In the genomic region with DNA sequence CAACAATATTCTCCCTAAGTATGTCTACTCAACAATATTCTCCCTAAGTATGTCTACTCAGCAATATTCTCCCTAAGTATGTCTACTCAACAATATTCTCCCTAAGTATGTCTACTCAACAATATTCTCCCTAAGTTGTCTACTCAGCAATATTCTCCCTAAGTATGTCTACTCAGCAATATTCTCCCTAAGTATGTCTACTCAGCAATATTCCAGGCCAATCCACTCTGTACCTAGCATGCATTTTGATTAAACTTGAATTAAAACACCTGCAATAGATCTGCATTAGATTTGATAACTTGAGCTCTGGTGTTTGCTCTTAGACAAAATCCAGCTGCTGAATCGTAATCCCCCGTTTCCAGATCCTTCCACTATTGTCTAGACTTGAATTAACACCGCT, we compare ENCODE assay signal across 32 mouse cellular contexts. TPM values are rescaled to one million over a fixed set of nuclear protein-coding genes. Genes with fewer than 3 reads are reported as not detected.
"Had no signal": no experiment of that assay in that cellular context is flagged by ENCODE, and none has a peak within 500 bp of the region (broad histone marks: within the 10 kb centered on the region; RNA-seq: fewer than 3 reads in every experiment).

No protein-coding gene starts in this region.

RNA-seq across cellular contexts. Expression of a gene that starts 26.9 kb away (rescaled TPM):
- total RNA-seq: common myeloid progenitor, adult 5-6 weeks; forebrain, postnatal 0 days; gastrocnemius, adult 18-20 months; gastrocnemius, adult 2 months; gastrocnemius, adult 8-10 months; gastrocnemius, postnatal 10 days; gastrocnemius, postnatal 14 days; gastrocnemius, postnatal 25 days; gastrocnemius, postnatal 36 days; gastrocnemius, postnatal 4 days; granulocyte monocyte progenitor cell, adult 5-6 weeks; heart, adult 18-20 months; heart, adult 2 months; heart, adult 8-10 months had no signal
- polyA plus RNA-seq: cortical plate, adult 2 months; embryonic facial prominence, embryonic 10.5 days; embryonic facial prominence, embryonic 11.5 days; embryonic facial prominence, embryonic 12.5 days; embryonic facial prominence, embryonic 13.5 days; embryonic facial prominence, embryonic 14.5 days; embryonic facial prominence, embryonic 15.5 days; erythroblast, embryonic 14.5 days; forebrain, embryonic 10.5 days; forebrain, embryonic 11.5 days; forebrain, embryonic 13.5 days; forebrain, embryonic 14.5 days; forebrain, embryonic 15.5 days; forebrain, embryonic 16.5 days; forebrain, postnatal 0 days; frontal cortex, adult 2 months; gonadal fat pad, adult 2 months; heart, adult 2 months; heart, embryonic 10.5 days had no signal

RNA-seq across cellular contexts. Expression of a gene that starts 36.8 kb away (rescaled TPM):
- total RNA-seq: common myeloid progenitor, adult 5-6 weeks; forebrain, postnatal 0 days; gastrocnemius, adult 18-20 months; gastrocnemius, adult 2 months; gastrocnemius, adult 8-10 months; gastrocnemius, postnatal 10 days; gastrocnemius, postnatal 14 days; gastrocnemius, postnatal 25 days; gastrocnemius, postnatal 36 days; gastrocnemius, postnatal 4 days; granulocyte monocyte progenitor cell, adult 5-6 weeks; heart, adult 18-20 months; heart, adult 2 months; heart, adult 8-10 months had no signal
- polyA plus RNA-seq: cortical plate, adult 2 months; embryonic facial prominence, embryonic 10.5 days; embryonic facial prominence, embryonic 11.5 days; embryonic facial prominence, embryonic 12.5 days; embryonic facial prominence, embryonic 13.5 days; embryonic facial prominence, embryonic 14.5 days; embryonic facial prominence, embryonic 15.5 days; erythroblast, embryonic 14.5 days; forebrain, embryonic 10.5 days; forebrain, embryonic 11.5 days; forebrain, embryonic 12.5 days; forebrain, embryonic 13.5 days; forebrain, embryonic 14.5 days; forebrain, embryonic 15.5 days; forebrain, embryonic 16.5 days; forebrain, postnatal 0 days; frontal cortex, adult 2 months; heart, adult 2 months; heart, embryonic 10.5 days had no signal
